Mouse (Mus musculus): Measurements from ENCODE around the gene Pip4k2c. TPM values are rescaled to one million over a fixed set of nuclear protein-coding genes. Genes with fewer than 3 reads are reported as not detected.
"Not testable (repeated sequence)": the region's sequence is repeated elsewhere in the genome, so short reads cannot be mapped to it uniquely, and the experiment has no call there.

Gene Pip4k2c
- polyA plus RNA-seq, 1 experiment from 2014 or later, result 23.8 TPM

- 87% methylated on average over 1 of the region's 1 CpGs for WGBS
- Histone ChIP-seq H3K36me3 (no peaks in the 10 kb centered on the region), H3K9me3 (0 out of 2 replicates have a peak, but pooled peaks cover 5% of the 10 kb centered on the region), H3K9ac (no peak overlapping the region), H3K27me3 (replicated peaks) (peaks cover 10% of the 10 kb centered on the region; the same call in 1 of the 2 replicates), H3K4me2 (no peak overlapping the region), H3K27ac (replicated peaks) (no peak overlapping the region), H3K4me3 (no peak overlapping the region), H3K4me1 (no peaks in the 10 kb centered on the region)
- ATAC-seq (ENCODE audit: extremely low read depth, insufficient number of reproducible peaks, low FRiP score, low TSS enrichment), result no peak
Measured at GRCm38 (mm10) chr10:127156089-127156488, 55.3 kb downstream of the Pip4k2c start.

GRCm38 (mm10) chr10:127154652-127155051, 56.7 kb downstream of the Pip4k2c start:
- H3K4me3 ChIP-seq, result no peak overlapping the region
- no peaks in the 10 kb centered on the region for H3K36me3 ChIP-seq
- H3K4me1 ChIP-seq, result no peaks in the 10 kb centered on the region
- 81% methylated on average over 5 of the region's 5 CpGs for WGBS
- H3K27ac ChIP-seq (replicated peaks), result no peak overlapping the region
- 0 out of 2 replicates have a peak, but pooled peaks cover 5% of the 10 kb centered on the region for H3K9me3 ChIP-seq
- no peak overlapping the region for H3K4me2 ChIP-seq
- H3K27me3 ChIP-seq (replicated peaks), result peaks cover 3% of the 10 kb centered on the region; the same call in 1 of the 2 replicates
- no peak overlapping the region for H3K9ac ChIP-seq
- ATAC-seq (ENCODE audit: extremely low read depth, insufficient number of reproducible peaks, low FRiP score, low TSS enrichment), result no peak

GRCm38 (mm10) chr10:127154241-127154640, 57.1 kb downstream of the Pip4k2c start:
- no peak for ATAC-seq (ENCODE audit: extremely low read depth, insufficient number of reproducible peaks, low FRiP score, low TSS enrichment)
- no peak overlapping the region for H3K4me3 ChIP-seq
- H3K9me3 ChIP-seq, result 0 out of 2 replicates have a peak, but pooled peaks cover 5% of the 10 kb centered on the region
- no peaks in the 10 kb centered on the region for H3K4me1 ChIP-seq
- no peak overlapping the region for H3K4me2 ChIP-seq
- H3K27ac ChIP-seq (replicated peaks), result no peak overlapping the region
- no peaks in the 10 kb centered on the region for H3K36me3 ChIP-seq
- H3K9ac ChIP-seq, result no peak overlapping the region
- H3K27me3 ChIP-seq (replicated peaks), result no peaks in the 10 kb centered on the region; the same call in 1 of the 2 replicates
- WGBS, result 89% methylated on average over 2 of the region's 2 CpGs

- Histone ChIP-seq H3K4me1 (no peaks in the 10 kb centered on the region), H3K27me3 (replicated peaks) (no peaks in the 10 kb centered on the region; the same call in 1 of the 2 replicates), H3K9ac (no peak overlapping the region), H3K27ac (replicated peaks) (no peak overlapping the region), H3K36me3 (no peaks in the 10 kb centered on the region), H3K4me2 (no peak overlapping the region), H3K9me3 (0 out of 2 replicates have a peak, but pooled peaks cover 5% of the 10 kb centered on the region), H3K4me3 (no peak overlapping the region)
- no peak for ATAC-seq (ENCODE audit: extremely low read depth, insufficient number of reproducible peaks, low FRiP score, low TSS enrichment)
- 86% methylated on average over 7 of the region's 7 CpGs for WGBS
Measured at GRCm38 (mm10) chr10:127153323-127153722, 58.1 kb downstream of the Pip4k2c start.

- not testable (repeated sequence) for H3K27ac ChIP-seq (replicated peaks); ATAC-seq (ENCODE audit: extremely low read depth, insufficient number of reproducible peaks, low FRiP score, low TSS enrichment); H3K4me2 ChIP-seq; H3K4me3 ChIP-seq; H3K9me3 ChIP-seq; H3K27me3 ChIP-seq (replicated peaks); H3K9ac ChIP-seq; H3K4me1 ChIP-seq; H3K36me3 ChIP-seq
- 80% methylated on average over 10 of the region's 10 CpGs for WGBS
Measured at GRCm38 (mm10) chr10:127152556-127152955, 58.8 kb downstream of the Pip4k2c start.

- not testable (repeated sequence) for H3K36me3 ChIP-seq; H3K4me1 ChIP-seq; H3K27me3 ChIP-seq (replicated peaks); ATAC-seq (ENCODE audit: extremely low read depth, insufficient number of reproducible peaks, low FRiP score, low TSS enrichment); H3K9ac ChIP-seq; H3K4me2 ChIP-seq; H3K27ac ChIP-seq (replicated peaks); H3K9me3 ChIP-seq; H3K4me3 ChIP-seq
- 81% methylated on average over 3 of the region's 3 CpGs for WGBS
Measured at GRCm38 (mm10) chr10:127151233-127151632, 60.2 kb downstream of the Pip4k2c start.

- 71% methylated on average over 4 of the region's 4 CpGs for WGBS
- ATAC-seq (ENCODE audit: extremely low read depth, insufficient number of reproducible peaks, low FRiP score, low TSS enrichment), result no peak
Measured at GRCm38 (mm10) chr10:127150471-127150872, 60.9 kb downstream of the Pip4k2c start.

GRCm38 (mm10) chr10:127147135-127147534, 64.2 kb downstream of the Pip4k2c start:
- no peak for ATAC-seq (ENCODE audit: extremely low read depth, insufficient number of reproducible peaks, low FRiP score, low TSS enrichment)
- no peak overlapping the region for H3K4me2 ChIP-seq
- no peaks in the 10 kb centered on the region for H3K36me3 ChIP-seq

More at GRCm38 (mm10) chr10:127150471-127150872, 60.9 kb downstream of the Pip4k2c start:
- no peak overlapping the region for H3K4me2 ChIP-seq
- H3K36me3 ChIP-seq, result no peaks in the 10 kb centered on the region
- 0 out of 2 replicates have a peak, but pooled peaks cover 5% of the 10 kb centered on the region for H3K9me3 ChIP-seq
- H3K4me1 ChIP-seq, result no peaks in the 10 kb centered on the region
- no peak overlapping the region for H3K4me3 ChIP-seq
- H3K27me3 ChIP-seq (replicated peaks), result no peaks in the 10 kb centered on the region; the same call in 1 of the 2 replicates
- H3K9ac ChIP-seq, result no peak overlapping the region
- no peak overlapping the region for H3K27ac ChIP-seq (replicated peaks)

More at GRCm38 (mm10) chr10:127147135-127147534, 64.2 kb downstream of the Pip4k2c start:
- 70% methylated on average over 6 of the region's 6 CpGs for WGBS
- no peak overlapping the region for H3K27ac ChIP-seq (replicated peaks)
- H3K27me3 ChIP-seq (replicated peaks), result no peaks in the 10 kb centered on the region; the same call in 1 of the 2 replicates
- H3K9ac ChIP-seq, result no peak overlapping the region
- H3K4me3 ChIP-seq, result no peak overlapping the region
- 0 out of 2 replicates have a peak, but pooled peaks cover 4% of the 10 kb centered on the region for H3K9me3 ChIP-seq
- no peaks in the 10 kb centered on the region for H3K4me1 ChIP-seq

Other genes with a start within 250 kb of the Pip4k2c start
- 37.1 and 39.6 TPM in 2 replicates for gene Ctdsp2, start 232.9 kb downstream of the Pip4k2c start, polyA plus RNA-seq (2015; fragmentation: Nextera tagmentation; extraction: Ambion mirVana)
- gene Avil, start 210.9 kb downstream of the Pip4k2c start, polyA plus RNA-seq (2015; fragmentation: Nextera tagmentation; extraction: Ambion mirVana), result 0.17 and 0.21 TPM in 2 replicates
- 86.6 and 92.5 TPM in 2 replicates for gene Tsfm, start 180.7 kb downstream of the Pip4k2c start, polyA plus RNA-seq (2015; fragmentation: Nextera tagmentation; extraction: Ambion mirVana)
- gene Mettl1, start 170.2 kb downstream of the Pip4k2c start, polyA plus RNA-seq (2015; fragmentation: Nextera tagmentation; extraction: Ambion mirVana), result 36.3 and 41.7 TPM in 2 replicates
- gene Eef1akmt3, start 170.1 kb downstream of the Pip4k2c start, polyA plus RNA-seq (2015; fragmentation: Nextera tagmentation; extraction: Ambion mirVana), result 0.33 and 0.34 TPM in 2 replicates
- 0.10 and 0.21 TPM in 2 replicates for gene Cyp27b1, start 163.3 kb downstream of the Pip4k2c start, polyA plus RNA-seq (2015; fragmentation: Nextera tagmentation; extraction: Ambion mirVana)
- 0.12 and 0.18 TPM in 2 replicates for gene March9, start 151.4 kb downstream of the Pip4k2c start, polyA plus RNA-seq (2015; fragmentation: Nextera tagmentation; extraction: Ambion mirVana)
- 1,002 and 1,117 TPM in 2 replicates for gene Cdk4, start 148.1 kb downstream of the Pip4k2c start, polyA plus RNA-seq (2015; fragmentation: Nextera tagmentation; extraction: Ambion mirVana)
- gene Tspan31, start 141.3 kb downstream of the Pip4k2c start, polyA plus RNA-seq (2015; fragmentation: Nextera tagmentation; extraction: Ambion mirVana), result 110 and 114 TPM in 2 replicates
- gene Agap2, start 136.3 kb downstream of the Pip4k2c start, polyA plus RNA-seq (2015; fragmentation: Nextera tagmentation; extraction: Ambion mirVana), result not detected in 2 replicates
- gene Os9, start 90.5 kb downstream of the Pip4k2c start, polyA plus RNA-seq (2015; fragmentation: Nextera tagmentation; extraction: Ambion mirVana), result 48.0 and 49.5 TPM in 2 replicates
- 1.2 and 1.7 TPM in 2 replicates for gene B4galnt1, start 46.4 kb downstream of the Pip4k2c start, polyA plus RNA-seq (2015; fragmentation: Nextera tagmentation; extraction: Ambion mirVana)
- 18.0 and 21.5 TPM in 2 replicates for gene Slc26a10, start 30.9 kb downstream of the Pip4k2c start, polyA plus RNA-seq (2015; fragmentation: Nextera tagmentation; extraction: Ambion mirVana)
- 21.4 and 21.6 TPM in 2 replicates for gene Arhgef25, start 21.5 kb downstream of the Pip4k2c start, polyA plus RNA-seq (2015; fragmentation: Nextera tagmentation; extraction: Ambion mirVana)
- gene Dtx3, start 15.9 kb downstream of the Pip4k2c start, polyA plus RNA-seq (2015; fragmentation: Nextera tagmentation; extraction: Ambion mirVana), result 65.2 and 67.7 TPM in 2 replicates
- 0.32 and 0.63 TPM in 2 replicates for gene Kif5a, start 51.8 kb upstream of the Pip4k2c start, polyA plus RNA-seq (2015; fragmentation: Nextera tagmentation; extraction: Ambion mirVana)
- gene Dctn2, start 54.8 kb upstream of the Pip4k2c start, polyA plus RNA-seq (2015; fragmentation: Nextera tagmentation; extraction: Ambion mirVana), result 133 and 136 TPM in 2 replicates
- 12.6 and 12.7 TPM in 2 replicates for gene Mbd6, start 77.4 kb upstream of the Pip4k2c start, polyA plus RNA-seq (2015; fragmentation: Nextera tagmentation; extraction: Ambion mirVana)
- 84.0 and 86.4 TPM in 2 replicates for gene Mars, start 100.2 kb upstream of the Pip4k2c start, polyA plus RNA-seq (2015; fragmentation: Nextera tagmentation; extraction: Ambion mirVana)
- gene Arhgap9, start 110.4 kb upstream of the Pip4k2c start, polyA plus RNA-seq (2015; fragmentation: Nextera tagmentation; extraction: Ambion mirVana), result 1.7 and 1.9 TPM in 2 replicates
- 0.93 and 1.4 TPM in 2 replicates for gene Gli1, start 130.4 kb upstream of the Pip4k2c start, polyA plus RNA-seq (2015; fragmentation: Nextera tagmentation; extraction: Ambion mirVana)
- gene Inhbe, start 142.8 kb upstream of the Pip4k2c start, polyA plus RNA-seq (2015; fragmentation: Nextera tagmentation; extraction: Ambion mirVana), result 0.06 TPM in 1 of 2 replicates, not detected in the other
- not detected in 2 replicates for gene Inhbc, start 158.8 kb upstream of the Pip4k2c start, polyA plus RNA-seq (2015; fragmentation: Nextera tagmentation; extraction: Ambion mirVana)
- 29.1 and 30.4 TPM in 2 replicates for gene R3hdm2, start 168.7 kb upstream of the Pip4k2c start, polyA plus RNA-seq (2015; fragmentation: Nextera tagmentation; extraction: Ambion mirVana)

Measured in heart, embryonic 13.5 days (tissue).